Mouse (Mus musculus): ENCODE data around the gene Vmn2r116.
"Not testable (repeated sequence)": the region's sequence is repeated elsewhere in the genome, so short reads cannot be mapped to it uniquely, and the experiment has no call there.

DNA sequence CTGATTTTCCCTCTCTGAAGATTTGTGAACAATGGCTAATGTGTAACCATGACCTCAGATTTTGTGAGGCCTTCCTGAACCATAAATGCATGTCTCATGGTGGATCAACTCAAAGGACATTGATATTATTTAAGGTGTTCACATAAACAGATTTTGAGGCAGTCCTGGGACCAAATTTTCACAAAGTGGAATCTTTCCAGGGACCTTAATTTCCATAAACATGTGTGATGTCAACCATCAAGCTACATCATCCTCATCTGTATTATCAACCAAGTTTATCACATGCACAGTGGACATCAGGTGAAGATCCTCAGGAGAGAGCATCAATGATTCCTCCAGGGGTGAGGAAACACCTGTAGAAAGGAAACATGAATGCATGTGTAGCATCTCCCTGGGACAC, at the start of gene Vmn2r116:
- TF ChIP-seq TAL1, GATA1 (IDR thresholded peaks at IDR 0.05; ENCODE audit: low read length): not testable (repeated sequence)

All from erythroblast, embryonic 14.5 days (primary cell).